Mouse (Mus musculus) stomach, embryonic 16.5 days (tissue): ENCODE data around the gene Bcl6. TPM values are rescaled to one million over a fixed set of nuclear protein-coding genes. Genes with fewer than 3 reads are reported as not detected.

Source experiments
- ATAC-seq: fragments of 200-750 bp; cut with Nextera tagmentation; 2 replicates; pipeline ENCODE4 v1.8.0; 2017; ENCODE audit warnings: moderate number of reproducible peaks, moderate TSS enrichment; ENCODE audit not compliant: insufficient read depth, low FRiP score
- H3K27ac ChIP-seq: fragments of 300-500 bp; sonication (generic); 2 replicates; pipeline ENCODE4 v1.5.1; 2014; ENCODE audit warnings: low read length
- H3K27me3 ChIP-seq: fragments of 300-500 bp; sonication (generic); 2 replicates; pipeline ENCODE4 v1.6.1; 2014; ENCODE audit warnings: low read length, control low read depth, mixed read lengths; ENCODE audit not compliant: control insufficient read depth, insufficient read depth
- H3K36me3 ChIP-seq: fragments of 300-500 bp; sonication (generic); 2 replicates; pipeline ENCODE4 v1.6.1; 2014; ENCODE audit warnings: low read length; ENCODE audit not compliant: control insufficient read depth, insufficient read depth
- H3K4me1 ChIP-seq: fragments of 300-500 bp; sonication (generic); 2 replicates; pipeline ENCODE4 v1.6.1; 2014; ENCODE audit warnings: low read length, control low read depth, mixed read lengths; ENCODE audit not compliant: control insufficient read depth, insufficient read depth
- H3K4me2 ChIP-seq: fragments of 300-500 bp; sonication (generic); 2 replicates; pipeline ENCODE4 v1.6.1; 2014; ENCODE audit warnings: low read depth, low read length, mixed read lengths
- H3K4me3 ChIP-seq: fragments of 300-500 bp; sonication (generic); replicated peaks from 2 replicates; pipeline ENCODE4 v1.5.1; 2014; ENCODE audit warnings: mild to moderate bottlenecking, low read length
- H3K9ac ChIP-seq: fragments of 300-500 bp; sonication (generic); 2 replicates; pipeline ENCODE4 v1.6.1; 2014; ENCODE audit warnings: low read length
- H3K9me3 ChIP-seq: fragments of 300-500 bp; sonication (generic); replicated peaks from 2 replicates; pipeline ENCODE4 v1.6.1; 2016; ENCODE audit warnings: low read length, control low read depth; ENCODE audit not compliant: control insufficient read depth
- WGBS: fragments of 180-500 bp; shearing (Covaris S2); extraction: QIAGEN DNeasy Blood & Tissue Kit; methylation state at CpG from one replicate; pipeline ENCODE4 v1.1.7; 2014; 5-methylcytosine and 5-hydroxymethylcytosine counted together
- polyA plus RNA-seq: library from polyadenylated mRNA; unstranded; fragments of >200 nt; fragmentation: Nextera tagmentation; extraction: Ambion mirVana; gene quantifications from 2 replicates; pipeline ENCODE4 v1.2.1, GENCODE M21; 2015

Gene Bcl6
- polyA plus RNA-seq, 1 experiment from 2014 or later, result 1.5 TPM

- Histone ChIP-seq H3K4me2 (no peak overlapping the region), H3K9ac (no peak overlapping the region), H3K9me3 (no peaks in the 10 kb centered on the region), H3K27me3 (no peaks in the 10 kb centered on the region), H3K36me3 (no peaks in the 10 kb centered on the region), H3K4me1 (no peaks in the 10 kb centered on the region), H3K27ac (no peak overlapping the region), H3K4me3 (no peak overlapping the region)
- WGBS, result 59% methylated on average over 5 of the region's 5 CpGs
- no peak for ATAC-seq
These were observed 28.1 kb upstream of the Bcl6 start for GRCm38 (mm10) chr16:24016742-24017141.

GRCm38 (mm10) chr16:24016273-24016672 lies 27.6 kb upstream of the Bcl6 start:
- Histone ChIP-seq H3K9ac (no peak overlapping the region), H3K27me3 (no peaks in the 10 kb centered on the region), H3K27ac (no peak overlapping the region), H3K4me2 (no peak overlapping the region), H3K4me1 (no peaks in the 10 kb centered on the region), H3K36me3 (no peaks in the 10 kb centered on the region), H3K4me3 (no peak overlapping the region), H3K9me3 (no peaks in the 10 kb centered on the region)
- 64% methylated on average over 6 of the region's 6 CpGs for WGBS
- ATAC-seq, result no peak

GRCm38 (mm10) chr16:24014378-24014777 lies 25.7 kb upstream of the Bcl6 start:
- H3K9me3 ChIP-seq, result no peaks in the 10 kb centered on the region
- no peak for ATAC-seq
- 62% methylated on average over 3 of the region's 3 CpGs for WGBS
- no peak overlapping the region for H3K9ac ChIP-seq
- no peak overlapping the region for H3K4me2 ChIP-seq
- H3K27me3 ChIP-seq, result no peaks in the 10 kb centered on the region
- H3K4me3 ChIP-seq, result no peak overlapping the region
- H3K36me3 ChIP-seq, result no peaks in the 10 kb centered on the region
- H3K27ac ChIP-seq, result no peak overlapping the region
- no peaks in the 10 kb centered on the region for H3K4me1 ChIP-seq

GRCm38 (mm10) chr16:24012066-24012465 lies 23.4 kb upstream of the Bcl6 start:
- ATAC-seq, result no peak
- 38% methylated on average over 3 of the region's 3 CpGs for WGBS
- Histone ChIP-seq H3K4me1 (no peaks in the 10 kb centered on the region), H3K4me2 (no peak overlapping the region), H3K27me3 (no peaks in the 10 kb centered on the region), H3K36me3 (no peaks in the 10 kb centered on the region), H3K27ac (no peak overlapping the region), H3K4me3 (no peak overlapping the region), H3K9me3 (no peaks in the 10 kb centered on the region), H3K9ac (no peak overlapping the region)

GRCm38 (mm10) chr16:24011306-24011705 lies 22.7 kb upstream of the Bcl6 start:
- Histone ChIP-seq H3K9me3 (no peaks in the 10 kb centered on the region), H3K27ac (no peak overlapping the region), H3K4me3 (no peak overlapping the region), H3K4me2 (no peak overlapping the region), H3K9ac (no peak overlapping the region), H3K4me1 (no peaks in the 10 kb centered on the region), H3K36me3 (no peaks in the 10 kb centered on the region), H3K27me3 (no peaks in the 10 kb centered on the region)
- 72% methylated on average over 3 of the region's 3 CpGs for WGBS
- no peak for ATAC-seq

- no peak for ATAC-seq
- no peak overlapping the region for H3K9ac ChIP-seq
- WGBS, result 82% methylated on average over 2 of the region's 2 CpGs
- no peaks in the 10 kb centered on the region for H3K27me3 ChIP-seq
- H3K4me2 ChIP-seq, result no peak overlapping the region
- H3K27ac ChIP-seq, result no peak overlapping the region
- H3K4me3 ChIP-seq, result no peak overlapping the region
- H3K9me3 ChIP-seq, result no peaks in the 10 kb centered on the region
- H3K36me3 ChIP-seq, result no peaks in the 10 kb centered on the region
- no peaks in the 10 kb centered on the region for H3K4me1 ChIP-seq
These were observed 21.2 kb upstream of the Bcl6 start for GRCm38 (mm10) chr16:24009891-24010290.

- WGBS, result 64% methylated on average over 8 of the region's 8 CpGs
- ATAC-seq, result no peak
- Histone ChIP-seq H3K4me1 (no peaks in the 10 kb centered on the region), H3K27me3 (no peaks in the 10 kb centered on the region), H3K9me3 (no peaks in the 10 kb centered on the region), H3K27ac (no peak overlapping the region), H3K4me3 (no peak overlapping the region), H3K9ac (no peak overlapping the region), H3K36me3 (no peaks in the 10 kb centered on the region), H3K4me2 (no peak overlapping the region)
These were observed 17.3 kb upstream of the Bcl6 start for GRCm38 (mm10) chr16:24005928-24006327.

GRCm38 (mm10) chr16:23997912-23998311 lies 9.3 kb upstream of the Bcl6 start:
- Histone ChIP-seq H3K36me3 (no peaks in the 10 kb centered on the region), H3K4me2 (no peak overlapping the region), H3K9me3 (no peaks in the 10 kb centered on the region), H3K4me1 (peaks cover 10% of the 10 kb centered on the region; the same call in 1 of the 2 replicates), H3K4me3 (no peak overlapping the region), H3K27ac (no peak overlapping the region), H3K9ac (no peak overlapping the region), H3K27me3 (no peaks in the 10 kb centered on the region)
- 75% methylated on average over 6 of the region's 6 CpGs for WGBS
- ATAC-seq, result no peak

GRCm38 (mm10) chr16:23997228-23997627 lies 8.6 kb upstream of the Bcl6 start:
- H3K36me3 ChIP-seq, result no peaks in the 10 kb centered on the region

GRCm38 (mm10) chr16:23996342-23996741 lies 7.7 kb upstream of the Bcl6 start:
- no peak for ATAC-seq
- Histone ChIP-seq H3K4me2 (no peak overlapping the region), H3K4me3 (no peak overlapping the region), H3K4me1 (peaks cover 14% of the 10 kb centered on the region; the same call in 1 of the 2 replicates), H3K9ac (no peak overlapping the region), H3K9me3 (no peaks in the 10 kb centered on the region), H3K27ac (no peak overlapping the region), H3K27me3 (no peaks in the 10 kb centered on the region), H3K36me3 (no peaks in the 10 kb centered on the region)
- WGBS, result 71% methylated on average over 7 of the region's 7 CpGs

More at GRCm38 (mm10) chr16:23997228-23997627, 8.6 kb upstream of the Bcl6 start:
- 59% methylated on average over 3 of the region's 3 CpGs for WGBS
- Histone ChIP-seq H3K27ac (no peak overlapping the region), H3K4me1 (peaks cover 10% of the 10 kb centered on the region; the same call in 1 of the 2 replicates), H3K4me3 (no peak overlapping the region), H3K9me3 (no peaks in the 10 kb centered on the region), H3K4me2 (no peak overlapping the region), H3K27me3 (no peaks in the 10 kb centered on the region), H3K9ac (no peak overlapping the region)
- no peak for ATAC-seq
